Mouse (Mus musculus): ENCODE measurements around the gene Htr6.

Gene Htr6

GRCm38 (mm10) chr4:139048518-139048917 lies 26.9 kb downstream of the Htr6 start:
- DNase-seq (ENCODE audit: low read depth, low spot score): no peak

DNA sequence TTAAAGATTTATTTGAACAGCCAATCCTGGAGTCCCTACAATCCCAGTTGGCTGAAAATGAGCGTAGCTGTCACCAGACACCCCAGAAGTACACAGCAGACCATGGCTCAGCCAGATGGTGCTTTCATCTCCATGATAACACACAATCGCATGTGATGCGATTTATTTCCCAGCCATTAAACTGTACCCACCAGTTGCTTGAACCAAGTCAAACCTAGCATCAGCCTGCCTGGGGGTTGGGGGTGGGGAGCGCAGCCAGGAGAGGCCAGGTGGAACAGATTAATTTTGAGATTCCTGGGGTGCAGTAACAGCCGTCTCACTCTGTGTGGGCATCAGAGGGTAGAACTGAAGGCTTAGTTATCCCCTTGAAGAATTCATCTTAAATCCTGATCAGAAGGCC lies 29.0 kb downstream of the Htr6 start:
- peak; percentile 2 for DNase-seq (ENCODE audit: low read depth, low spot score)

GRCm38 (mm10) chr4:139044566-139044965 lies 30.8 kb downstream of the Htr6 start:
- no peak for DNase-seq (ENCODE audit: low read depth, low spot score)

DNA sequence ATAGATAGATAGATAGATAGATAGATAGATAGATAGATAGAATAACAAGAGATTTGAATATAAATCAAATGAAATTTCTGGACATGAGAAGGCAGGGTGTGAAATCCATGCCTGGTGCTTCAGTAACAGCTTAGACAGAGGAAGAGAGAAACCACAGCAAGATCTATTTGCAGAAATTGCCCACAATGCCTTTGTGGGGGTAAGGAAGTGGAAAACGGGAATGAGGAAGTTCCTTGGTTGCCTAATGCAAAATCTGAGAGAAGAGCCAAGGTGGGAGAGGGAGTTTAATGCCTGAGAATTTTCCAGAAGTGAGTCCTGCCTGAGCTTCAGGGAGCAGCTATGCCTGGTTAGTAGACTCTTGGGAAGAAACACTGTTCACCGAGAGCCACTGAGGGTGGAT lies 31.8 kb downstream of the Htr6 start:
- DNase-seq (ENCODE audit: low read depth, low spot score): no peak

GRCm38 (mm10) chr4:139042611-139043010 lies 32.8 kb downstream of the Htr6 start:
- DNase-seq (ENCODE audit: low read depth, low spot score): no peak

DNA sequence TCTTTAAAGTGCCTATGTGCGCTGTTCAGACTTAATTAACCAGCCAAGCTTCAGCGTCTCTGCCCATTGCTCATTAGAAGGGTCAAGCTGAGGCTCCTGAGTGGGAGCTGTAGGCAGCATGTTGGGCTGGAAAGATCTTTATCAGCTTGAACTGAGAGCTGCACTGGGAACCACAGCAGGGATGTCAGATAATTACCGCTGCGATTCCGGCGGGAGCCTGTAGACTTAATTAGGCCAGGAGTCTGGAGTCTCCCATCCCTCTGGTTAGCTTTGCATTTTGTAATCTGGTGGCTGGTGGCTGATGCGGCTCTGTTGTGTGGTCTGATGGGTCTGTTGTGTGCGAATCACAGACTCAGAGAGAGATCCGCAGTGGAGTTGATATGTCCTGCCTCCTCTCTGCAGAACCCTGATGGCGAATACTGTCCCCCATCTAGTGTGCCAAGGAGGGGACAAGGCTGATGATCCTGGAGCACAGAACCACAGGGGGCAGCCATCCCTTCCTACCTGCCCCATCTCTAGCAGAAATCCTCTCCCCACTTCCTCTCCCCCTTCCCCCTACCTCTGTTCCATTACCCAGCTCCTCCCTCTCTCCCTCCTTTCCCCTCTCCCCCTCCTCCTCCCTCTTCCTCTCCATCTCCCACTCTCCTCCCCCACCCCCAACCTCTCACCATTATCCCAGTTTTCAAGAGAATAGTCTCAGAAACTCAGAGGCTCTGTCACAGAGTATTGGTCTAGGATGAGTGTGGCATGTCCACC lies 35.1 kb downstream of the Htr6 start:
- peak; percentile 18 for DNase-seq (ENCODE audit: low read depth, low spot score)

DNA sequence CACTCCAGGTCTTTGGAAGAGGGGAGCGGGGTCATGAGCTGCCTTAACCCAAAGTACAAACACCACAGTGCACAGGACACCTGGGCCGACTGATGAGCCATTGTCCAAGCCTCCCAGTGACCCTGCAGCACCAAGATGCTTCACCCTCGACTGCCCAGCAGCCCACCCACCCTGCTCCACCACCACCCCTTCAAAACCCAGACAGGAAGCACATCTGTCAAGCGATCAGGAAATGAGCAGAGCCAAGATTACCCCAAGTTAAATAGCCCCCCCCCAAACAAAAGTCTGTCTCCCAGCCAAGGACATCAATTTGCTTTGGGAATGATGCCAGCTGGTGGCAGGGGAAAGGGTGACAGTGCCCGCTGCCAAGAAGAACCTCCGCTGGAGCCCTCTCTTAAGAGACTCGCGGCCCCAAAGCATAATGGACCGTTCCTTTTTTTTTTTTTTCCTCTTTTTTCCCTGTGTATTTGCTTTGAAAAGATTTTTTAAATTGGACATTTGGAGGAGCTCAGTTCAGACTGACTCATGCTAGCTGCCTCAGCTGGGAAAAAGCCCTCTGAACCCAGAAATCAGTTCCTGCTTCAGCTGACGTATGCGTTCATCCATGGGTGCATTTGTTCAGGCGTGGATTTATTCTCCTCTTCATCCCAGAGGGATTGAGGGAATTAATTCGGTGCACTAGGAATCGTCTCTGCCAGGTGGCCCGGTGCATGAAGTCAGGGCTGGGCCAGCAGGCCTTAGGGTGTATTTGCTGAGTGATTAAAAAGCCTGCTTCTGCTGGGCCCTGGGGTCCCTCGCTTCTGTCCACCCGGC lies 37.4 kb downstream of the Htr6 start:
- DNase-seq (ENCODE audit: low read depth, low spot score): no peak

GRCm38 (mm10) chr4:139035799-139036198 lies 39.6 kb downstream of the Htr6 start:
- no peak for DNase-seq (ENCODE audit: low read depth, low spot score)

DNA sequence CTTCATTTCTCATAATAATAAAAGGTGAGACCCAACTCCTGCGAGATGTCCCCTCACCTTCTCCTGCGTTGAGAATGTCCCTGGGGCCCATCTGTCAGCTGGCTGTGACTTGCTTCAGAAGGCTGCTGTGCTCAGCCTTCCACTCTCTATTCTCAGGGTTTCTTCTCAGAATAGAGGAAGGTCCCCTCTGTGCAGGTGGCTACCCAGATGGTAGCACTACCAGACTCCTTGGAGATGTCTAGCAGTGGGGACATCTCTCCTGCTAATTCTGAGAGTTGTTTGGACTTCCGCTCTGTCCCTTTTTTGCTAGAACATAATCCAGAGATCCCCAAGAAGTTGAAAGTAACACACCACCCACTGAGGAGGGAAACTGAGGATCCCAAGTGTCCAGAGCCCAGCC lies 40.4 kb downstream of the Htr6 start:
- DNase-seq (ENCODE audit: low read depth, low spot score): no peak

DNA sequence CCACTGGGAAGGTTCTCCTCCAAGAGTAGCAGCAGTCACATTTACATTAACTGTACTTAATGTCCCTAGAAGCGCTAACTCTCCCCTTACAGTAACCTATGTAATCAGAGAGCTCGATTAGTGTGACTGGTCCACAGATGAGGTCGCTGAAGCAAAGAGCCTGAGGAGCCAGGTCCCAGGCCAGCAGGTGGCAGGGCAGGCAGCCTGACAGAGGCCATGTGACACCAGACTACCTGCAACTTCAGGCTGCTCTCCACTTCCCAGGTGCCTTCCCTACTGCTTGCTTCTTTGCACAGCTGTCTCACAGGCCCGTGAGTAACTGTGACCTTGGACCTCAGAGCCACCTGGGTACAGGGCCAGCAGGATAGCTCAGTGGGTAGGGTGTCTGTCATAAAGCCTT lies 40.8 kb downstream of the Htr6 start:
- DNase-seq (ENCODE audit: low read depth, low spot score): no peak

GRCm38 (mm10) chr4:139034010-139034367 lies 41.4 kb downstream of the Htr6 start:
- DNase-seq (ENCODE audit: low read depth, low spot score): no peak

GRCm38 (mm10) chr4:139033263-139034009 lies 41.9 kb downstream of the Htr6 start:
- DNase-seq (ENCODE audit: low read depth, low spot score): no peak

- no peak for DNase-seq (ENCODE audit: low read depth, low spot score)
Measured at GRCm38 (mm10) chr4:139032521-139032920, 42.8 kb downstream of the Htr6 start.

DNA sequence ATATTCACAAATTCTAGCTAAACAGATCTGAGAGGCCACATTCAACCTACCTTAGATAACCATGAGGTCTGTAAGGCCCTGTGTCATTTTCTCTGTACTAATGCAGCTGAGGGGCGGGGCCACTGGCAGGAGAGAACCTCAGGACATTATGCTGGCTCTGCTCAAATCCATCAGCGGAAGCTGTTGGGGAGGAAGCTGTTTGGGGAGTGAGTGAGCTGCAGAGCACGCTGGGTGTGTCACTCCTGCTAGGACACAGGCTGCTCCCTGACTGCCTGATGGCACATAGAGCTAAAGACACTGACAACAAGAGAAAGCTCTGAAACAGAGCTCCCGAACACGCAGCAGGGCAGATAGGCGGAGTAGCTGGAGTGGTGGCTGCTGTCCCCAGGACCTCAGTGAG lies 44.7 kb downstream of the Htr6 start:
- DNase-seq (ENCODE audit: low read depth, low spot score): no peak

GRCm38 (mm10) chr4:139024379-139024778 lies 51.0 kb downstream of the Htr6 start:
- DNase-seq (ENCODE audit: low read depth, low spot score): no peak

GRCm38 (mm10) chr4:139020385-139020784 lies 55.0 kb downstream of the Htr6 start:
- DNase-seq (ENCODE audit: low read depth, low spot score): no peak

- DNase-seq (ENCODE audit: low read depth, low spot score): no peak
Measured at GRCm38 (mm10) chr4:139019413-139019812, 56.0 kb downstream of the Htr6 start.

DNA sequence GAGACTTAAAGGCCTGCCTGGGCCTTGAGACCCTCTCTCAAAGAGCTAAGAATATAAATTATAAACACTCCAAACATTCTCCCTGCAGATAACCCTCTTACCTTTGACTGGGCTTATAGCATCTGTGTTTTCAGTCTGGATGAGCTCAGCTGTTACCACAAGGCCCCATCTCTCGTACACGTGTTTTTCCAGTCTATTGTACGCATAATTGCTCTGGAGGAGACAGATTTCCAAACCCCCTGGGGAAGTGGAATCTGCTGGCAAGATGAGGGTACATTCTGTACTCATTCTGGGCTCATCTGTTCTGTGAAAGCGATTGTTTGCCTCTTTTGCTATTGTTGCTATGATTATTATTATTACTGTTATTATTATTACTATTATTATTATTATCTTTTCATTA lies 56.4 kb downstream of the Htr6 start:
- no peak for DNase-seq (ENCODE audit: low read depth, low spot score)

DNA sequence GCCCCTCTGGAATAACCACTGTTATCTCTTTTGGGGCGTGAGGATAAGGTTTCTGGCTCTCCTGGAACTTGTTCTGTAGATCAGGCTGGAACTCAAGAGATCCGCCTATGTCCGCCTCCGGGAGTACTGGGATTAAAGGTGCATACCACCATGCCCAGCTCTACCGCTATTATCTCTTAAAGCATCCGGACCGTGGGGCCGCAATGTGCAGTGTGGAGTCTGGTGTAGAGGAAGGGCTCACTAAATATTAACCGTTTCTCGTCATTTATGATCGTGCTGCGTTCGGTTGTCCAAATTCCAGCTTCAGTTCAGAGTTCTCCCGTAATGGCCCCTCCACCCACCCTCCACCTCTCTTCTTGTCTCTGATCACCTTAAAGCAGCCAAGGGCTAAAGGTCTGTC lies 57.0 kb downstream of the Htr6 start:
- DNase-seq (ENCODE audit: low read depth, low spot score): no peak

DNA sequence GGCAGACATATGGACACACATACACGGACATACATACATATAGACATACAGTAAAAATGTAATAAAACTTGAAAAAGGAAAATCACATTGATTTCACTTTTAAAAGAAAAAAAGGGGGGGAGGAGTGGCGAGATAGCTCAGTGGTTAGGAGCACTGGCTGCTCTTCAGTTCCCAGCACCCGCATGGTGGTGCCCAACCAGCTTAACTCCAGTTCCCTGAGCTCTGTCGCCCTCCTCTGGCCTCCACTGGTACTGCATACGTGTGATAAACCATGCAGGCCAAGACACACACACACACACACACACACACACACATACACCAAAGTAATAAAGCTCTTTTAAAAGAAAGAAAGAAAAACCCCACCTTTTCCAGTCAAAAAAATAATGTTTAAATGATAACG lies 60.6 kb downstream of the Htr6 start:
- DNase-seq (ENCODE audit: low read depth, low spot score): no peak

- DNase-seq (ENCODE audit: low read depth, low spot score): no peak
Measured at GRCm38 (mm10) chr4:139013281-139013680, 62.1 kb downstream of the Htr6 start.

DNA sequence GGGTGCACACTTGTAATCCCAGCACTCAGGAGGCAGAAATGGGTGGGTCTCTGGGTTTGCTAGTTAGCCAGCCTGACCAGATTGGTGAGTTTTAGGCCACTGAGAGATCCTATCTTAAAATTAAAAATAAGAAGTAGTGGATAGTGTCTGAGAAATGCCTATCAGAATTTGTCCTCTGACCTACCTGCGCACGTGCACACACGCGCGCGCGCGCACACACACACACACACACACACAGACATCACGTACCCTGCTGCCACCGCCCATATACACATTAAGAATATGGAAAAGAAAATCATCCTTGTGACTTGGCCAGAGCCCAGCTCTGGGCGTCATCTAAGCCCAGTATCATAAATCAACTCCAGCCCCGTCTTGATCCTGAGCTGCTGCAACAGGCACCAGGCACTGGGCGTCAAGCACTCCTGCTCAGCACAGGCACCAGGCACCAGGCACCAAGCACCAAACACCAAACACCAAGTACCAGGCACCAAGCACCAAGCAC lies 64.1 kb downstream of the Htr6 start:
- no peak for DNase-seq (ENCODE audit: low read depth, low spot score)

Measured in forelimb bud, embryonic 11.5 days (tissue).